Mouse (Mus musculus): ENCODE measurements around the gene Atp11b. TPM values are rescaled to one million over a fixed set of nuclear protein-coding genes. Genes with fewer than 3 reads are reported as not detected.

The Atp11b gene
- total RNA-seq (2022): 10 to 100 TPM; 37.7 to 55.2 (median 47.5) TPM

DNA sequence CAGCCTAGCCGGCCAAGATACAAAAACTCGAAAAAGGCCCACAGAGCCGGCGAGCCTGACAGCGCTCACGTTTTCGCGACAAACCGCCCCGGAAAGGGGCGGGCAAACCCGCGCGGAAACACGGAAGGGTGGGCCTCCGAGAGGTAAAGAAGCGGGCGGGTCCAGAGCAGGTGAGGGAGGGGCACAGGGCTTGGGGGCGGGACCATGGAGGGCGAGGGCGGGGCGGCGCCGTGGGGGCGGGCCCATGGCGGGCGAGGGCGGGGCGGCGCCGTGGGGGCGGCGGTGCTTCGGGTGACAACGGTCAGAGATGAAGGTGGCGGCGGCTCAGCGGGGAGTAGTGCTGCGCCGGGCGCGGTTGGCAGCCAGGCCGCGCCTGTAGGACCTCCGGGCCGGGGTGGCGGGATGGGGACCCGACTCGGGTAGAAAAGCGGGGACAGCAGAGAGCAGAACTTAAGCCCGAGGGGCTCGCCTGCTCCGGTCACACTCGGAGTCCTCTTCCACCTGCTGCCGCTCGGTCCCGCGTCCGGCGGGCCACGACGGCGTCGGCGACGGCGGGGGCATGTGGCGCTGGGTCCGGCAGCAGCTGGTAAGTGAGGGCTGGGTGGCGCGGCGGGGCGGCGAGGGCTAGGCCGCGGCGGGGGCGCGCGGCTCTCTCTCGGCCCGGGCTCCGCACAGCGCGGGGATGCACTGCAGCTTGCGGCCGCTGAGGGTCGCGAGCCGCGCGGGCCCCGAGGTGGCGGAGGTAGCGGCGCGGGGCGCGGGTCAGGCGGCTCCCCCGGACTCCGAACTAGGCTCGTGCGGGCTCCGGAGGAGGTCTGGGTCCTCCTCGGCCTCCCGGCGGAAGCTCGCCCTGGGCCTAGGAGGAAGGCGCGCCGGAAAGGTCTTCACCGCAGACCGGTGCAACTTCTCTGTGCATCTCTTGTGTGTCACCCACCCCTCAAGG lies at the start of gene Atp11b:
Gene Atp11b (plus strand): TSS at position 282 of the 943 bp plus-strand sequence.
- DNase-seq: peak; percentile 62

DNA sequence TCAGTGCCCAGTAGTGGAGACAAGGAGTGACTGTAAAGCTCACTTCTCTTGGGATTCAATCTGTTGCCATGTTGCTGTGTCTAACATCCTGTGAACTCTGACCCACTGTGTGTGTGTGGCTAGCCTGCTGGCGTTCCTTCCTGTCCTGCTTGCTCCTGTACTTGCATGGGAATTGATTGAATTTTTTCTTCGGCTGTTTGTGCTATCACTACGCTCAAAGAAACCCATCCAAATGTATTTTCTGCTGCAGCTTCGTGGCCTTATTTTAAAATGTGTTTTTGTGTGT lies 49.6 kb upstream of the Atp11b start:
- no peak for DNase-seq

DNA sequence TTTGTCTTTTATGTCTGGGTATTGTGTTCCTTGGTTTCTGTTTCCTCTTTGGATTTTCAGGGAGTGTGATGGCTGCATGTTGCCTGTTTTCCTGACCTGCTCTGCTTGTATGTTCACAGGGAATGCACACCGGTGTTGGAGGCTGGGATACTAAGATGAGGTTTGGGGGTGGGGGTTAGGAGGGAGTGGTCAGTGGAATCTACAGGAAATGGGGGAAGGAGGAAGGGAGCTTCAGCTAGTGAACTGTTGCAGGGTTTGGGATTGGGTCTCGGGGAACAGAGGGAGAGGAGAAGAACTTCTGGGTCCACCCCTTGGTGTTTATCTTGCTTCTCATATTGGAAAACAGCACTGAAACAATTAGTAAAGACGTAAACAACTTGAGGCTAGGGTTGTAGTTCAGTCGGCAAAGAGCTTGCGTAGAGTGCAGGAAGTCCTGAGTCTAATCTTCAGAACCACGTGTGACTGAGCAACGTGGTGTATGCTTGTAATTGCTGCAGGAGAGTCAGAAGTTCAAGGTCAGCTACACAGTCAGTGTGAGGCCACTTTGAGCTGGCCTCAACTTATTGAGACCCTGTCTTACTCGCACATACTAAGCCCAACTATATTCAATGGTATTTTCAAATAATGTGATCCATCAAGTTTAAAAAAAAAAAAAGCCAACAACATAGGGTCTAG lies 34.2 kb upstream of the Atp11b start:
- DNase-seq: no peak

DNA sequence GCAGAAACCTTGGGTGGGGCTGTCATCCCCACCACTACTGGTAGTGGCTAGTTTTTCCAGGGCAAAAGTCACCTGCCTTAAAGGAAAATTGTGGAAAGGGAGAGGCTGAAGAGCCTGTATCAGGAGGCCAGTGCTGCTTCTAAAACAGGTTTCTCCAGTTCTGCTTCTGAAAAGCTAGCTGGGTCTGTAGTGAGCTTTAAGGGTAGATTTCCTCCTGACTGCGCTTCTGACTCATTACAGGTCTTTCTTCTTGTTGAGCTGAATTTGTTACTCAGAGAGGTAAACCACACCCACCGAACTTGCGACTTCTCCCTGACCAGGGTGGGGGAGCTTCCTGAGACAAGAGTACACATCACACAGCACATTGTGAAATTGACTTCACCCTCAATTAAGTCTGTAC lies 33.1 kb upstream of the Atp11b start:
- DNase-seq: no peak

DNA sequence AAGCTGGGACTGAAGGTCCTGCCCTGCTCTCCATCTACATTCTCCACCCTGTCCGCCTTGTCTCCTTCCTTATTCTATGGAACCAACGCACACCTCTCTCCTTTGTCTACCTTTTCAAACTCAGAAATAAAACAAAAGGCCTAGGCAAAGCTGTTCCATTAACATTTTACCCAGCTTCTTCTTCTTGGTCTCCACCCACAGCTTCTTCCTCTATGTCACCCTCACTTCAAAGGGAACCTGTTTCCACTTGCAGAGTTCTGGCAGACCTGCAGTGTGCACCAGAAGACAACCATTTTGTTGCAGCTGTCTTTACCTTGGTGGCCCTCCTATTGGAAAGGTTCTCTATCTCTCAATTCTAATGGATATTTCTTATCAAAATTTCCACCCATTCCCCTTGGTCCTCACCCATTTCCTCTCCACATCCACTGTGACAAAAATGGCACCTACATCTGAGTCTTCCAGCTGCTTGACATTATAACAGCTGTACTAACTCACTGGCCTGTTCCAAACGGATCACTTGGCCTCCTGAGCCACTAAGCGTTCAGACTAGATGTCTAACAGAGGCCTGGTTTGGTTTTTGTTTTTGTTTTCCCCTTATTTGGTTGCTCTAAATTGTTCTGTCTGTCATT lies 32.0 kb upstream of the Atp11b start:
- no peak for DNase-seq

DNA sequence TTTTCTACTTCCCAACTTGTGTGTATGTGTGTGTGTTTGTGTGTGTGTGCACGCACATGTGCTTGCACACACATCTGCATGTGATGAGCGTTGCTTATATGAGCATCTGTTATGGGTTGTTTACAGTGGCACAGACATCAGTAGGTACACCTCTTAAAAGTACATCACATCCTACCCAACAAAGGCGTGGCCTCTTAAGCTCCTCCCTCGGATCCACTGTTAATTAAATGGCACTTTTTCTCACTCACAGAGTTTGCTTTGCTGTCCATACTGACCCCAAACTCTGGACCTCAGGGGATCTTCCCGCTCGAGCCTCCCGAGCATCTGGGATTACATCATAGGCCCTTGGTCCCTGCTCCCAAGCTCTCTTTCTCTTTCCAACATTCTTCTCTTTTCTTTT lies 31.1 kb upstream of the Atp11b start:
- no peak for DNase-seq

DNA sequence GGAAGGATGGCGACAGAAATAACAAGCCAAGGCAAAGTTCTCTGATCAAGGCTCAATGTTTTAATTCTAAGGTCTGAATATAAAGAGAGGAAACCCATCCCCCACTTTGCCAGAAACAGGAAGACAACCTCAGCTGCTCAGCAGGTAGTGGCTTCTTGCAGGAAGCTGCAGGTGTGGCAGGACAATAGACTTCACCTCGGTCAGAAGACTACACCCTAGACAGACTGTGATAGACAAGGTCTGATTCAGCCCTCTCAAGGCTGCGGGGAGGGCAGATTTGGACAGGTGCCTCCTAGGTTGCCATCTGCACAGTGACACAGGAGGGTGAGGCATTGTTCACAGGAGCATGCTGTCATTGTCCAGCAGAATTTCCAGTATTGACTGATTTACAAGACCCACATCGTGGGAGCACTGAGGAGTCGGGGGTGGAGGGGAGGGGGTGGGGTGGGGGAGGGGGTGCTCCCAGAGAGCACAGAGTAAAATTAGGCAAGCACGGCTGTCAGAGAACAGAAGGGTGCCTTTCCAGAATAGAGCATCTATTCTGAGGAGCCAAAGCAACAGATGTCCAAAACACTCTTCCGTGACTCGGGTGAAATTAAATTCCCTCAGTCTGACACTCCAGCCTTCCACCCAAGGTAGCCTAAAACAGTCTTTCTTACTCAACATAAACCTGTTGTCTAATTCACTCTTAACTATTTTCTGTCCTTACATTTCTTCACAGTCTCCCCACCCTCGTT lies 30.2 kb upstream of the Atp11b start:
- DNase-seq: no peak

DNA sequence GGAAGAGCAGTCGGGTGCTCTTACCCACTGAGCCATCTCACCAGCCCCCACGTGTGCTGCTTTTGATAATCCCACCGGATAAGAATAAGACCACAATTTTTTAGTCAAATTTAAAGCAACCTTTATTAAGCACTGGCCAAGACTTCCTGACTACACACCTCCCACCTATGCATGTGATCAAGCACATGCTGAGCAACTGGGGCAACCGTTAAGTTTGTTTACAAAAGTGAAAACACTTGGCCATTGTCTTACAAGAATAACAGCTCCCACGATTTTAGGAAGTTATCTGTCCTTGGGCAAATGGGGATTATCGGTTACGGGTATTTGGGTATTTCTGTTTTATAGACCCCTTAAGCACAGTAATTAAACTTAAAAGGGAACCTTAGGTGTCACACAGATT lies 28.8 kb upstream of the Atp11b start:
- no peak for DNase-seq

DNA sequence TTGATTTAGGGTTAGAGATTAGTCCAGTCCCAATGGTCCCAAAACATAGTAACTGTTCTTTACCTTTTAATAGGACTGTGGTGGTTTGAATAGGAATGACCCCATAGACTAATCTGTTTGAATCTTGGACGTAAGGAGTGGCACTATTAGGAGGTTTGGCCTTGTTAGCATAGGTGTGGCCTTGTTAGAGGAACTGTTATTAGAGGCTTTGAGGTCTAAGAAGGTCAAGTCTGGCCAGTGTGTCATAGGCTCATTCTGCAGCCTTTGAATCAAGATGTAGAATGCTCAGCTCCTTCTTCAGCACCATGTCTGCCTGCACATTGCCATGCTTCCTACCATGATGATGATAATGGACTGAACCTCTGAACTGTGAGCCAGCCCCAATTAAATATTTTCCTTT lies 27.0 kb upstream of the Atp11b start:
- DNase-seq: no peak

DNA sequence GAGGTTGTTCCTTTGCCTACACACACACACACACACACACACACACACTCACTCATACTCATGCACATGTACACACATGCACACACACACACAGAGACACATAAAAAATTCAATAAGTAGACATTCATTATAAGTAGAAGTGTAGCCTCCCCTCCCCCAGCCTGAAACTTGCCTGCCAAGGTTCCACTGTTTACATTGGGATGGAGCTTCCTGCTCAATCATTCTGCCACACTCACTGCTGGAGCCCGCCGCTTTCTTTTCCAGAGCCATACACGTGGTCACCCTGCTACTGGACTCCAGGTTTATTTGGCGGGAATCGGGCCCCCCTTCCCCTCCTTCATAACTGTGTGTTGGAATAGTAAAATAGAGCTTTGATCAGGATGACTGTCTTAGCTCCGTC lies 24.4 kb upstream of the Atp11b start:
- DNase-seq: no peak

DNA sequence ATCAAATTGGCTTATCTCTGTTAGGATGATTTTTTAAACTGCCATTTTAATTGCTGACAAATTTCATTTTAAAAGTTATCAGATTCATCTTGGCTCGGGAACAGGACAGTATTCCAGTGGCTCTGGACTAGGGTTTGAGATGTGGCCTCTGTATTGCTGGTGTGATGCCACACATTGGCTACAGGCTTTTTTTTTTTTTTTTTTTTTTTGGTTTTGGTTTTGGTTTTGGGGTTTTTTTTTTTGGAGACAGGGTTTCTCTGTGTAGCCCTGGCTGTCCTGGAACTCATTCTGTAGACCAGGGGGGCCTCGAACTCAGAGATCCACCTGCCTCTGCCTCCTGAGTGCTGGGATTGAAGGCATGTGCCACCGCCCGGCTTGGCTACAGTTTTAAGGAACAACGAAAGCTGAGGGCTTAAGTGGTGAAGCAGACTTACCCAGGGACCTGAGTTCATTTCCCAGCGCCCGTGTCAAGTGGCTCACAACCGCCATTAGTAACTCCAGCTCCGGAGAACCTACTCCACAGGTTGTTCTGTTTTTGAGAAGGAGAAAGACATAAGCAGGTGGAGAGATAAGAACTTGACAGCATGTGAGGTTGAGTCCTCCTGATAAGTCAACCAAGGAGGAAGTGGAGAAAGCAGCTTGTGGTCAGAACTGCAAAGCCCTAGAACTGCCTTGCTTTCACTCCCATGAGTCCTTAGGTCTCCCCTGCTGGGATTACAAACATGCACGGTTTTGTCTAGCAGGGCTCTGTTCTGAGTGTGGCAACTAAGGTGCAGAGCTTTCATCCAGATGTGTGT lies 21.7 kb upstream of the Atp11b start:
- no peak for DNase-seq

DNA sequence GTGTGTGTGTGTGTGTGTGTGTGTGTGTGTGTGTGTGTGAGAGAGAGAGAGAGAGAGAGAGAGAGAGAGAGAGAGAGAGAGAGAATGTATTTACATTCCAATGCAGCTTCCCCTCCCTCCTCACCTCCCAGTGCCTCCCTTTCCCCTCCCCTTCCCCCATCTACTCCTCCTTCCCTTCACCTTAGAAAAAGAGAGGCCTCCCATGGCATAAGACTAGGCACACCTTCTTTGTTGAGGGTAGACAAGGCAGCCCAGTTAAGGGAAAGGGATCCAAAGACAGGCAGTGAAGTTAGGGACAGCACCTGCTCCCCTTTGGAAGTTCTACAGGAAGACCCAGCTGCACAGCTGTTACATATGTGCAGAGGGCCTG lies 21.1 kb upstream of the Atp11b start:
- DNase-seq: no peak

DNA sequence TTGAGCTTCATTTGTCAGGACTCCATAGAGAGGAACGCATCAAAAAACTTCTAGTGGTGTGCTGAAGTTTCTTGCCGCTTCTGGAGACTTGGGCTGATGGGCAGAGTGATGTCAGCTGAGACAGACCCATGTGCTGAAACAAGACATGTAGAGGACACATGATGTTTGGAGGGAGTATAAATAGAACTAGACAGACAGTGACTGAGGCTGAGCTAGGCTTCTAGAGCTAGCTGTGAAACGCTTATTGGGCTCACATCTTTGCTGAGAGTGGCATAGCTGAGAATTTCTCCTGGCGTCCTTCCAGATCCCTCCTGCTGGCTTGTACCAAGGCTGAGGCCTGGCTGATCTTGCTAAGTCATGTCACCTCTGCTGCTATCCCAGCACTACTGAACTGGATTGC lies 19.4 kb upstream of the Atp11b start:
- no peak for DNase-seq

DNA sequence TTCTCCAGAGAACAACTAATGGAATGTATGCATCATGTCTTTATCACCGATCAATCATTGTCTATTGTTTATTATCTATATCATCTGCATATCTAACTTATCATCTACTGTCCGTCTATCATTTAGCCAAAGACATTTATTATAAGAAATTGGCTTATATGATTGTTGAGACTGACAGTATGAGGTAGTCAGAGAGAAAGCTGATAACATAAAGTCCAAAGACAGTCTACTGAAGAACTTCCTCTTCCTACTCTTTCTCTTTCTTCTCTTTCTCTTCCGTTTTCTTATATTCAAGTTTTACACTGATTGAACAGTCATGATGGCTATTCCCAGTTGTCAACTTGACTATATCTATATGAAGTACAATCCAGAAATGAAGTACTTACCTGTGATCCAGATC lies 15.8 kb upstream of the Atp11b start:
- DNase-seq: no peak

DNA sequence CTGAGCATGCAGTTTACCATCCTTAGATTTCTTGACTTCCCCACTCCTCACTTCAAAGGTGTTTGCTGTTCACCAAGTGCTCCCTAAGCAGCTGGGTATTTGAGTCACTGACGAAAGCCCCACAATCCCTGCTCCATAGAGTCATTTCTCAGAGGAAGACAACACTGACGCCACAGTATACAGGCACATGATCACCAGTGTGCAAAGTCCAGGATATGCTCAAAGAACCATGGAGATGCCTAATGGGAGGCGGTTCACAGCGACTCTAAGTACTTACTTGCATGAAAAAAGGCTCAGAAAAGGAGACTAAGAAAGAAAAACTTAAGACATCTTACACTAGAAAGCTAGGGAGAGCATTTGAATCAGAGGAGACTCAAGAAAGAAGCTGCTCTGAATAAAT lies 8.9 kb upstream of the Atp11b start:
- no peak for DNase-seq

DNA sequence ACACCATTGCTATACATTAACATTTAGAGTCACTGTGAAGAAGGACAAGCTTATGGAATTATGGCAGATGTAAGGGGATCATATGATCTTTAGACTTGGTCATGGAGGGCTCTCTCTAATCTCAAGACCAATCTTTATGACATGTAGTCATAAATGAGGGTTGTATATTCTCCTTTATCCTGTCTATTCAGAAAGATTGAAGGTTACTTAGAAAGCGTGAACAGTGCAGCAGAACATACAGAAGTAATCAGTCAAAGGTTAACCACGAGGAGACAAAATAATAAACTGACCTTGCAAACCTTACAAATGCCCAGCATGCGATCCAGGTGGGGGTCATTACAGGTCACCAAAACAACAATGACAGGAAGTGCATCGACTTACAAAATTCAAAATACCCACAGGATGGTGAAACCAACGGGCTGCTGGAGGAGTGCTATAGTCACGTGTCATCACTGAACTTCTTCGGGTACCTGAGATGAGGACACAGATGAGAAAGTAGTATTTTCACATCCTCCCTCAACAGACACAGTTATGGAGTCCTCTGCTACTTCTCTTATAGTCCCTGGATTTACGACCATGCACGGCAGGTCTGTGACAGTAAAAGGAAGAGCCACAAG lies 7.0 kb upstream of the Atp11b start:
- no peak for DNase-seq

DNA sequence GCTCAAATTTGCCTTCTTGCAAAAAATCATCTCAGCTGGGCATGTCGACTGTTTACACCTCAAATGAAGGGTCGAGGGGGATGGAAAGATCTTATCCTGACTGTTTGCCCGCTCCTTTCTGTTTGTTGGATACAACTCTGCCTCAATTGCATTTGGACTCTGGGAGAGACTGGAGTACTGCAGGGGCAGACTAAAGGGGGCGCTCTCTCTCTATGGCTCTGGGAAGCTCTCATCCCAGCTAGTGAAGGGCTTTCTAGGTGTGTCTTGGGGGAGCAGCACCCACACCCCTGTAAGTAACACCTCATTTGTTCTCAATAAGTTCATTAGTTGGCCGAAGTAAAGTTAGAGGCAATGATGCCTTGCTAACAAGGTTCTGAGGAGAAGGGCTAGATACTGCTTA lies 3.6 kb upstream of the Atp11b start:
- no peak for DNase-seq

DNA sequence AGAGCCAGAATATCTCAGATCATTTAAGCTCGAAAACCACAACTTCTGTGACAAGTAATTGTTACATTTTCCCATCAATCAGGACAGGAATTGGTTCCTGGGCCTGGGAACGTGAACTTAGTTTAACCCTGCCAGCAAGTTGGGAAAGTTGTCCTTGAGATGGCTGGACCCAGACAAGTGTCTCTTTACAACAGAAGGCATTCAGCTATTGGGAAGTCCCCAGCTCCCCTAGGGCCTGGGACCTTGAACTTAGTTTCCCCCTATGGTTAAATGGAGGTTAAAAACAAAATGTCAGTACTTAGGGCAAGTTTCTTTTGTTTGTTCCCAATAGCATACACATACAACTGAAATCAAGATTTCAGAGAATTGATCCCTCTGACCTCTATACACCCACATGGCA lies 2.2 kb upstream of the Atp11b start:
- peak; percentile 28 for DNase-seq

DNA sequence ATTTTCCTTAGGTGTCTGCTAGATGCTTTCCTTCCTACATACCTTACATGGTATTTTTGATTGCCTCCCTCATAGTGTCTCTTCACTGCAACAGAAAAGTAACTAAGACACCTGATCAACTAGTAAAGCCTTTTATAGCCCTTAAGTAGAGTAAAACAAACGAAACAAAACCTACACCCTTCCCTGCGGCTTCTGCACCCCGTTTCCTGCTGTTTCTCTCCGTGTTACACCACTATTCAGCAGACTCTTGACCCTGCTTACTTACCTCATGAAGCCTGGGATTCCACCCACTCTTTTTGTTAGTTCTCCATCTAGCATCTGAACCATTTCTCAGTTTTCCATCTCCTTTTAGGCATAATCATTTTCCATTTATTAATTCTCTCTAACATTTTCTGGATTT lies 8.8 kb downstream of the Atp11b start:
- no peak for DNase-seq

DNA sequence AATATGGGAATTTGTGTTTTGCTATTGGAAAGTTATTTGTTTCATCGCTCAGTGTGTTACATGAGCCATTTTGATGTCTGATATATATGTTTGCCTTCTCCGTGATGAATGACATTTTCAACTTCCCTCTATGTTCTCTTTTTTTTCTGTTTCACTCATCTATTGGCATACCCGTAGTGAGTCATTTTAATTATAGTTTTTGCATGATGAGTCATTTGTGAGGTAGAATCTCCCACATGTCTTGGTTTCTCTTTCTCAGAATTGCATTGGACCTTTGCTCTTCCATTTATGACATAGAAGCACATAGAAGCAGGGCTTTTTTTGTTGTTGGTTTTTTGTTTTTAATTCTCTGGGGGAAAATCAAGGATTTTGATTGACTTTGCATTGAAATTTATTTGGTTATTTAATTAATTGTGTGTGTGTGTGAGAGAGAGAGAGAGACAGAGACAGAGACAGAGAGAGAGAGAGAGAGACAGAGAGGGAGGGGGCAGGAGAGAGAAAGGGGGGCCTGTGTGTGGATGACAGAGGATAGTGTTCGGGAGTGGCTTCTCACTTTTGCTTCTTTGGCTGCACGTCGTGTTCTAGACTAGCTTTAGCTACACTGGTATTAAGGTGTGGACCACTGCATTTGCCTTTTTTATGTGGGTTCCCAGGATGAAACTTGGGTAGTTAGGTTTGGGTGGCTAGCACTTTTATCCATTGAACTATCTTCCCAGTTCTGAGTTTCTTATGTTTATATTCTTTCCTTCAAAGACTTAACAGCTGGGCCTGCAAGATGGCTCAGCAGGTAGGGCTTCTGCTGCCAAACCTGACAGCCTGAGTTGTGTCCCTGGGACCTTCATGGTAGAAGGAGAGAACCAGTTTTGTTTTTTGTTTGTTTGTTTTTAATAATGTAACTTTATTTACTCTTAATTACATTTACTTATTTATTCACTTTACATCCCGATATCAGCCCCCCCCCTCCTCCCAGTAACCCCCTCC lies 11.0 kb downstream of the Atp11b start:
- DNase-seq: no peak

DNA sequence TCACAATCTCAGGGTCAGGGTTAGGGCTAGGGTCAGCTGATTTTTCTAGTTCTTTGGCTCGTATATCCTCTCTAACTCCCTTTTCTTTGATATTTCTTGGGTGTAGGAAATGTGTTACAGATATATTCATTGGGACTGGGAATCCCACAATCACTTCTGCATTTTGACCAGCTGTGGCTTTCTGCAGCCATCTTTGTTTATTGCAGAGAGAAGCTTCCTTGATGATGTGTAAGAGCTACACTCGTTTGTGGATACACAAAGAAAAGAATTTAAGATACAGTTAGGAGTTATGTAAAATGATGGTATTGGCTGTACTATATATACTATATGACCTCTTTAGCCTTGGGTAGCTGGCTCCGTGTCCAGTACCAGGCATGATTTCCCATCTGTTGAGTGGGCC lies 25.8 kb downstream of the Atp11b start:
- no peak for DNase-seq
